In genomic region chr14:46760355-46761029, GRCm38 (mm10) we compare ENCODE assay signal across 8 mouse cellular contexts. TPM values are rescaled to one million over a fixed set of nuclear protein-coding genes. Genes with fewer than 3 reads are reported as not detected.
DNase-seq lines count a peak whose midpoint lies in the region; ATAC-seq lines count a peak whose summit lies in the region.

Gene Cdkn3 (plus strand): TSS chr14:46760541.

- H3K4me2 ChIP-seq in hindbrain, embryonic 12.5 days (replicated peaks): peak within 1 kb of the TSS; percentile 72

- 0 out of 2 replicates have a peak, but pooled peaks cover 4% of the 10 kb centered on the region for H3K9me3 ChIP-seq in hindbrain, embryonic 12.5 days (replicated peaks)

- ATAC-seq in hindbrain, embryonic 12.5 days (ENCODE audit: low FRiP score): peak; percentile 100

- DNase-seq in NIH3T3 (ENCODE audit: low read depth): peak; percentile 95
- peak; percentile 90 to 92 for DNase-seq in cerebellum, postnatal 10 days
- peak; percentile 85 to 89 for DNase-seq in frontal cortex, postnatal 10 days (ENCODE audit: low spot score in 2 of 2)
- peak; percentile 74 to 89 for DNase-seq in layer of hippocampus, postnatal 14 days (ENCODE audit: low spot score in 2 of 2)
- DNase-seq in lung, postnatal 14 days: peak; percentile 90
- peak; percentile 67 for DNase-seq in retina, adult 2 months (ENCODE audit: low read depth, low spot score)
- DNase-seq in thymus, postnatal 36 days: peak; percentile 88 to 93

- under 1% methylated on average over 54 of the region's 54 CpGs for WGBS in hindbrain, embryonic 12.5 days

- H3K27ac ChIP-seq in hindbrain, embryonic 12.5 days: no peak within 1 kb of the TSS

- no peaks in the 10 kb centered on the region for H3K27me3 ChIP-seq in hindbrain, embryonic 12.5 days

- H3K4me3 ChIP-seq in hindbrain, embryonic 12.5 days: peak within 1 kb of the TSS; percentile 65

- peak within 1 kb of the TSS; percentile 66 for H3K9ac ChIP-seq in hindbrain, embryonic 12.5 days

- H3K4me1 ChIP-seq in hindbrain, embryonic 12.5 days: peaks cover 7% of the 10 kb centered on the region

- H3K36me3 ChIP-seq in hindbrain, embryonic 12.5 days: no peaks in the 10 kb centered on the region

RNA-seq across cellular contexts. Expression of gene Cdkn3, which starts in this region (rescaled TPM):
- polyA plus RNA-seq in hindbrain, embryonic 12.5 days (2016; fragmentation: Nextera tagmentation; extraction: Ambion mirVana): 27.9 and 29.9 TPM in 2 replicates
- 1 to 10 TPM in 1 of 2 experiments, under 1 TPM in 1; 0.44 to 1.0 TPM for total RNA-seq in layer of hippocampus, postnatal 14 days (2021)
